Mouse (Mus musculus): ENCODE data around the gene Bod1. TPM values are rescaled to one million over a fixed set of nuclear protein-coding genes. Genes with fewer than 3 reads are reported as not detected.

The Bod1 gene
- total RNA-seq, 2 experiments from 2014 or later = 109 to 111 TPM

DNA sequence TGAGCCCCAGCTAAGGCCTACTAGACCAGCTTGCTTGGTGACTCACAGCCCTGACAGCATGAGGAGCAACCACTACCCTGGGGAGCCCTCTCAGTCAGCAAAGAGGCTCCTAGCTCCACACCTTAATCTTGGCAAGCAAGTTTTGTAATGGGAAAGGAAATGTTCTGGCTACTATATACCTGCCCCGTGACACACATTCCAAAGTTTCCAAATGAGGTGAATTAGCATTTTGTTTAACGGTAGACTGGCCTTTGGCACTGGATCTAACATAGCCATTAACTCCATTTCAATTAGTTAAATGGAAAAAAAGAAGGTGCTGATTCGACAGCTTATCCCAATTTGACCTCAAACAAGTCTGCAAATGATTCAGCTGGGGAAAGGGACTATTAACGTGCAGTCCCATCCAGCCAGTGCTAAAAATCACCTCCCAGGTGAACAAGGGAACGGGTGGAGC, 1.2 kb downstream of the Bod1 start:
- DNase-seq (ENCODE audit: low spot score in 2 of 2) = no peak

DNA sequence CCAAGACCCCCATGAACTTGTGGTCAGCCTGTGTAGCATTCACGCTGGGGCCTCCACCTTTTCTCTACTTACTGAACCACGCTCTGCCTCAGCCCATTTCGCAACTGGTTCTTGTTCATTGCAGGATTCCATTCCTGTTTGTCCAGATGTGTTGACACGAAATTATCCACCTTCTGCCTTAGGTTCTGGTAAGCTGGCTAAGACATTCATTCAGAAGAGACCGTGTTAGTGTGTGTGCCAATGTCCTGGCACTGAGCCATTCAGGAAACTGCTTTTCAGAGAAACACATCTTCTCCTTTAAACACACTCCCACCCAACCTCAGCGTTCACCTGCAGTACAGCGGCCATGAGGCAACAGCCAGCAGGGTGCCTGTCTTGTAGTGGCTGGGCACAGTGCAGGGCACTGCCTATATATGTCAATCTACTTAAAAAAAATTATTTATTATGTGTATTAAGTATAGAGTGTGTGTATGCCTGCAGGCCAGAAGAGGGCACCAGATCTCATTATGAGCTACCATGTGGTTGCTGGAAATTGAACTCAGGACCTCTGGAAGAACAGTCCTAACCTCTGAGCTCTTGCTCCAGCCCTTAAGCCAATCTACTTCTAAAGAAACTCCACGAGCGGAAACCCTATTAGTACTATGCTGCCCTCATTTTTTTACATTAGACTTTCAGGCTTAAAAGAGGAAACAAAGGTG, 2.4 kb downstream of the Bod1 start:
- DNase-seq (ENCODE audit: low spot score in 2 of 2) = no peak

DNA sequence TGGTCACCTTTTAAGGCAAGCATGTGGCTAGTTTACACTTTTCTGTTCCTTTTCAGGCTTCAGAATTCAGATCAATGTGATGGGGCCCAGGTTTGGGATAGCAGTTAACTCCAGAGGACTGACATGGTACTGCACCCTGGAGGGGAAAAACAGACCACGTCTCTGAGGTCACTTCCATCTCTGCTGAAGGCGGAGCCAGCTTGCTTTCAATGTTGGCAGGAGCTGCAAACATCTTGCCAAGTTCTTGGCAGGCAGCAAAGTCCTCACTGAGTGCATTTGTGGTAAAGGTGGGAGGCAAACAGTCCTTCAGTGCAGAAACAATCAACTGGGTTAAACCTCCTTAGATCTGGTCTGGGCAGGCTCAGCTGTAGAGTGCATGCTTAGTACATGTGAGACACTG, 7.5 kb downstream of the Bod1 start:
- no peak for DNase-seq (ENCODE audit: low spot score in 2 of 2)

GRCm38 (mm10) chr11:31663501-31663900, 8.2 kb downstream of the Bod1 start:
- DNase-seq (ENCODE audit: low spot score in 2 of 2) = no peak

- DNase-seq (ENCODE audit: low spot score in 2 of 2) = no peak
Measured at GRCm38 (mm10) chr11:31662872-31663446, 8.7 kb downstream of the Bod1 start.

GRCm38 (mm10) chr11:31662214-31662613, 9.5 kb downstream of the Bod1 start:
- DNase-seq (ENCODE audit: low spot score in 2 of 2) = no peak

- DNase-seq (ENCODE audit: low spot score in 2 of 2) = no peak
Measured at GRCm38 (mm10) chr11:31657806-31658175, 13.9 kb downstream of the Bod1 start.

GRCm38 (mm10) chr11:31657168-31657805, 14.4 kb downstream of the Bod1 start:
- DNase-seq (ENCODE audit: low spot score in 2 of 2) = no peak

DNA sequence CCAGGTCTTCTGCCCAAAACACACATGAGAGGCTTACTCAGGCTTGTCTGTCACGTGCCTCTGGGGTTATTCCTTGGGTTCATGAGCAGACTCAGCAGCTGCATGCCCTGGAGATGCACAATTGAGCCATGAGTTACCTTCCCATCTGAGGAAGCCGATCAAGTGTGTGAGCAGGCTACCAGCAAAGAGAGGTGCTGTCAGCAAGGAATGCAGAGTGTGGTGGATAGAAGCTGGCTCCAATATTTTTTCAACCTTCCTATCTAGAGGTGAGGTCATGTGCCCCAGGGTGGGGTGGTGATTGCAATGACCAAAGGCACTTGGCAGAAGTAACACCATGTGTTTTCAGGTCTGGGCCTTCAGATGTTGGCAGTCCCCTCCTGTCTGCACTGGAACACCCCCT, 22.2 kb downstream of the Bod1 start:
- DNase-seq (ENCODE audit: low spot score in 2 of 2) = no peak

DNA sequence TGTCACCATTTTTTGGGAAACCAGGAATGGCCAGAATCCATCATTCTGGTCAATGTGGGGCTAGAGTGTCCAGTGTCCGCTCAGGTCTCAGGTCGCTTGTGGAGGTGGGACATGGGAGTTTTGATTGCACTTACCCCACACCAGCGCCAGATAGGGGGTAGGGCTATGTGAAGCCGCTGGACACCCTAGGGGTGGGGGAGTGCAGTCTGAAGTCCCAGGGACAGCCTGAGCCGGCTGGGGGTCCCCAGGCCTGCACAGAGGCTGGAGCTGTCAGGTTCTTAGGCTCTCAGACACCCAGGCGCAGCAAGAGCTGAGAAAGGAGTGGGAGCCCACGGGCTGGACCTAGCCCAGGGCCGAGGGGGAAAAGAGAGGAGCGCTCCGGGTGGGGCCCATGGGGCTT, 24.4 kb downstream of the Bod1 start:
- no peak for DNase-seq (ENCODE audit: low spot score in 2 of 2)

GRCm38 (mm10) chr11:31646571-31646970, 25.1 kb downstream of the Bod1 start:
- DNase-seq (ENCODE audit: low spot score in 2 of 2) = no peak

DNA sequence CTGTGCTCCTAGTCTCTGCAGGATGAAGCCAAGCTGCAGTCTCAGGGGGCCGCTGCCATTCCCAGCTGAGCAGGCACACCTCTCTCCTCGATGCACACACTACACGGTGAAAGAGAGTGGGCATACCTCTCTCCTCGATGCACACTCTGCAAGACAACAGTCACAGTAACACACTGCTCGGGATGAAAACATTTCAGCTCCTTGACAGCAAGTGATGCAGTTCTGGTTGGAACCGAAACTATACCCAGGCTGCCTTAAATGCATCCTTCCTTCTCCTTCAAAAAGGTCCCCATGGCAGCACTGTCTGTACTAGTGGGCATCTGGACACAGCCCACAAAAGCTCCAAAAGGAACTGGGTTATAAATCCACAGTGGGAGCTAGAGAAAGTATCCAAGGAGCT, 28.6 kb downstream of the Bod1 start:
- no peak for DNase-seq (ENCODE audit: low spot score in 2 of 2)

DNA sequence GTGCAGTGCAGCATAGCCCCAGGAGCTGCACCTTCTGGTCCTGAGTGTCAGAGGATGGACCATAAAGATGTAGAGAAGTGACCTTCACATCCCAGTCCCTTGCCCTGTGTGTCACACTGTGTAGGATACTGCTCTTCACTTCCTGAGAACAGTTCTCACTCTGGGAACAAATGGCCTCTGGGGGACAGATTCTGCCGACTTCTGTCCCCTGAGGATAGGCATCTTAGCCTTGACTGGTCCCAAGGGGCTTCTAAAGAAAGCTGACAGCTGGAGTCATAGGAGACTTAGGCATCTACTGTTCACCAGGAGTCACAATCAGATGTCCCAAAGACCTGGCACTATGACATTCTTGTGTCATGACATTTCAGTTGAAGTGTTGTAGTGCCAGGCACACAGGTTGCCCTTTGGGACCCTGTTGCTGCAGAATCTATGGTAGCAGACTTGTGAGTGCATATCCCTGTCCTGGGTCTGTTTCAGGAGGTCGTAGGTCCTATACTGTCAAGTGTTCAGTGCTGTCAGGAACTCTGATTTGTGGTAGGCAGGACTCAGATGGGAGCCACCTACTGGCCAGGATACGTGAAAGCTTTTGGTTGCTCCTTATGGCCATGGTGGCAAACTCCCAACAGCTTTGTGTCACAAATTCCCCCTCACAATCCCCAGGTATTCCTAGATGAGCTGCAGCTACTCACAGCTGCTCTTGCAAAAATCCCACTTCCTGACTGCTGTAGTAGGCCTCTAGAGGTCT, 30.4 kb downstream of the Bod1 start:
- DNase-seq (ENCODE audit: low spot score in 2 of 2) = no peak

DNA sequence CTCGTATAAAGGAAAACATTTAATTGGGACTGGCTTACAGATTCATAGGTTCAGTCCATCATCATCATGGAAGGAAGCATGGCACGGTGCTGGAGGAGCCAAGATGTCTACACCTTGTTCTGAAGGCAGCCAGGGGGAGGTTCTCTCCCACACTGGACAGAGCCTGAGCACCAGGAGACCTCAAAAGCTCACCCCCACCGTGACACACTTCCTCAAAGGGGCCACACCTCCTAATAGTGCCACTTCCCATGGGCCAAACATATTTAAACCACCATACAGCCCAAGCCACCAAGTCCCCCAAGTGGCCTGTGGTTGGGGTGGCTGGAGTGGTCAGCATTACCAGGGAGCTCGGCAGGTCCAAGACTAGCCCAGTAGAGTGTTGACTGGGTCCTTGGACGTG, 31.5 kb downstream of the Bod1 start:
- DNase-seq (ENCODE audit: low spot score in 2 of 2) = no peak

DNA sequence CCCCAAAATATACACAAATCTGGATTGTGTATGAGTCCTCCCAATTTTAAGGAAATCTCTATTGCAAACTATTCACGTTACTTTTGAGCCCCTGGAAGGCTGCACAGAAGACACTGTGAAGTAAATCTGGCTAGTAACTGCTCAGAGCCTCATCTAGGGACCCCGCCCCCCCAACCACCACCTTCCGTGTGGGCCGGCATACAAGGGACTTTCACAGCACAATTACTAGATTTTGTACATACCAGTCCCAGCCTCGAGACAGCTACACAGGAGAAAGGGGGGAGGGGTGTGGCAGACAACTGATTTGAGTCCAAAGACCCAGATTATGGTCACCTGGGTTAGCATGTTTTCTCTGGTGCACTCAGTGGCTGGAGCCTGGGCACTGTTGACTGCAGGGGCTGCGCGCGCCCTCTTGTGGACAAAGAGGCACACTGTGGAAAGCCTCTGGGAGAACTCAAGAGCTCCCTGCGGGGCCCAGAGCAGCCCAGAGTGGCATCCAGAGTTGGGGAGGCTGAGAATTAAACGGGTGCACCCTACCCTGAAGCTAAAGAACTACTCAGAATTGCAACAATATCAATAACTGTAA, 33.8 kb downstream of the Bod1 start:
- peak in 1 of 2 experiments; percentile 66 for DNase-seq (ENCODE audit: low spot score in 2 of 2)

DNA sequence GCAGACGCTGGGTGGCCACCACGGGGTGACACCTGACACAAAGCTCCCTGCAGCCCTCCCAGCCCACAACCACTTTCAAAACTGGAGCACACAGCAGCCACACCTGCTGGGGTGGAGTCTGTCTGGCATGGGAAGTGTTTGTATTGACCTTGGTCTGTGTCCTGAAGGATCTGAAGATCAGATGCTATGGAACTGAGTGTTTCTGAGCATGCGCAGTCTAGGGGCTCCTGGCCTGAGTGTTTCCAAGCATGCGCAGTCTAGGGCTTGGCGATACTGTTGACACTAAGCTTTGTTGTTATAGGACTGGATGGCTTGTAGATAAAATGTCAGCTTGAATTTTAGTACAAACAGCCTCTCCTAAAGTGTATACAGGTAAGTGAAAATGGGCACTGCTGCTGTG, 43.0 kb downstream of the Bod1 start:
- DNase-seq (ENCODE audit: low spot score in 2 of 2) = no peak

GRCm38 (mm10) chr11:31620796-31621195, 50.9 kb downstream of the Bod1 start:
- DNase-seq (ENCODE audit: low spot score in 2 of 2) = no peak

DNA sequence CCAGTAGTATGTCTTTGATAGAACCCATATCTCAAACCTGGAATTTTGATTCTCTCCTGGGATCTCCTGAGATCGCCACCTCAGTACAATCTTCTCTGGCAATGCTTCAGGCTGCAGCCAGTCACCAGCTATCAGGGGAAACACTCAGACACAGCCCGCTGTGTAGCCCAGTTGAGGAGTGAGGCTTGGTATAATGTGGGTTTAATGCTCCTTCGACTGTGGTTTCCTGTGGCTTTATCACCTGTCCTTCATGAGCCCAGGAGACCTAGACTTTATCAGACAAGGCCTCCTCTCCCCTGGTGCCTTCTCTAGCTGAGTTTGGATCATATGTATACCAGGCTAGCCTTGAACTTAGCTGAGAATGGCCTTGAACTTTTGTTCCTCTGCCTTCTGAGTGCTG, 53.9 kb downstream of the Bod1 start:
- DNase-seq (ENCODE audit: low spot score in 2 of 2) = no peak

GRCm38 (mm10) chr11:31617236-31617635, 54.4 kb downstream of the Bod1 start:
- peak in 1 of 2 experiments; percentile 68 for DNase-seq (ENCODE audit: low spot score in 2 of 2)

DNA sequence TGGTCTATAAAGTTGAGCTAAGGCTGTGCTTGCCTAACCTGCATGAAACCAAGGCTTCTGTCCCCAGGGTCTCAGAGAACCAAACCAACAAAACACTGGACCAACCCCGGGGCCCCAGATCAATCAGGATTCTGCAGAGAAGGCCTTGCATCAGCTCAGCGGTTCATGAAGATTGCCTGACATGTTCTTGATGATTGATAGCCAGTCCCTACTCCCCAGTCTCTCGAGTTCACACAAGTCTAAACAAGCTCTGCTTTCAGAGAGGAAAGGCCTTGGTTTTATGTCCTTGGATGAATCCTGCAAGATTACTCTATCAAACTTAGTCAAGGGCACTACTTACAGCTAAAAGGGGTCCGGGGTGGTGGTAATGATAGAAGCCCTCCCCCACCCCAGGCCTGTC, 55.0 kb downstream of the Bod1 start:
- no peak for DNase-seq (ENCODE audit: low spot score in 2 of 2)
